Mouse (Mus musculus): Measurements from ENCODE around the gene Isg20l2. TPM values are rescaled to one million over a fixed set of nuclear protein-coding genes. Genes with fewer than 3 reads are reported as not detected.
"Not testable (repeated sequence)": the region's sequence is repeated elsewhere in the genome, so short reads cannot be mapped to it uniquely, and the experiment has no call there.

The Isg20l2 gene
- polyA plus RNA-seq (2012; rRNA removed): 14.3 and 17.4 TPM in 2 replicates

GRCm38 (mm10) chr3:87930078-87930795, at the start of gene Isg20l2, which contains the start of gene Rrnad1:
Isg20l2 (plus strand) TSS chr3:87930314.
Rrnad1 (minus strand) TSS chr3:87930717.
- Histone ChIP-seq H3K36me3 (ENCODE audit: control insufficient read depth, insufficient read depth, low read length) (peaks cover 21% of the 10 kb centered on the region), H3K4me3 (ENCODE audit: extremely low read depth, insufficient read depth, insufficient read length) (peak within 1 kb of the TSS; percentile 93), H3K27ac (ENCODE audit: insufficient read depth, low read length) (peak within 1 kb of the TSS; percentile 71), H3K27me3 (ENCODE audit: control insufficient read depth, insufficient read depth, low read length) (no peaks in the 10 kb centered on the region), H3K4me1 (ENCODE audit: control insufficient read depth, insufficient read depth, insufficient read length) (peaks cover 6% of the 10 kb centered on the region; the same call in 1 of the 2 replicates)
- peak; percentile 71; the same call in 1 of the 2 replicates for TF ChIP-seq CTCF (IDR thresholded peaks at IDR 0.05; ENCODE audit: extremely low read depth, insufficient read depth, insufficient read length, insufficient replicate concordance)
- peak; percentile 26; the same call in 1 of the 2 replicates for TF ChIP-seq POLR2A (IDR thresholded peaks at IDR 0.05; ENCODE audit: low read depth, low read length)
- peak; percentile 92 to 97 for DNase-seq (ENCODE audit: low read depth in 1 of 2, low spot score in 2 of 2)
- WGBS: under 1% methylated on average over 73 of the region's 78 CpGs

GRCm38 (mm10) chr3:87884291-87884690, 45.8 kb upstream of the Isg20l2 start:
- peaks cover 13% of the 10 kb centered on the region for H3K4me1 ChIP-seq (ENCODE audit: control insufficient read depth, insufficient read depth, insufficient read length)
- no peak overlapping the region; the same call in 1 of the 2 replicates for H3K27ac ChIP-seq (ENCODE audit: insufficient read depth, low read length)
- no peak for TF ChIP-seq POLR2A (IDR thresholded peaks at IDR 0.05; ENCODE audit: low read depth, low read length)
- no peaks in the 10 kb centered on the region for H3K36me3 ChIP-seq (ENCODE audit: control insufficient read depth, insufficient read depth, low read length)
- peak overlapping the region; percentile 80 for H3K4me3 ChIP-seq (ENCODE audit: extremely low read depth, insufficient read depth, insufficient read length)
- 1% methylated on average over 3 of the region's 3 CpGs for WGBS
- no peak for DNase-seq (ENCODE audit: low read depth in 1 of 2, low spot score in 2 of 2)
- H3K27me3 ChIP-seq (ENCODE audit: control insufficient read depth, insufficient read depth, low read length): no peaks in the 10 kb centered on the region

- TF ChIP-seq POLR2A (IDR thresholded peaks at IDR 0.05; ENCODE audit: low read depth, low read length): no peak
- TF ChIP-seq CTCF (IDR thresholded peaks at IDR 0.05; ENCODE audit: extremely low read depth, insufficient read depth, insufficient read length, insufficient replicate concordance): no peak
- Histone ChIP-seq H3K4me1 (ENCODE audit: control insufficient read depth, insufficient read depth, insufficient read length) (peaks cover 13% of the 10 kb centered on the region), H3K4me3 (ENCODE audit: extremely low read depth, insufficient read depth, insufficient read length) (peak overlapping the region; percentile 80), H3K27me3 (ENCODE audit: control insufficient read depth, insufficient read depth, low read length) (no peaks in the 10 kb centered on the region), H3K36me3 (ENCODE audit: control insufficient read depth, insufficient read depth, low read length) (no peaks in the 10 kb centered on the region), H3K27ac (ENCODE audit: insufficient read depth, low read length) (peak overlapping the region; percentile 86)
- peak in 1 of 2 experiments; percentile 31 for DNase-seq (ENCODE audit: low read depth in 1 of 2, low spot score in 2 of 2)
- WGBS: under 1% methylated on average over 28 of the region's 28 CpGs
These were observed 45.3 kb upstream of the Isg20l2 start for GRCm38 (mm10) chr3:87884708-87885251.

GRCm38 (mm10) chr3:87885281-87886003, 44.7 kb upstream of the Isg20l2 start, which contains the start of gene Prcc:
Prcc (minus strand) TSS chr3:87885608.
- TF ChIP-seq CTCF (IDR thresholded peaks at IDR 0.05; ENCODE audit: extremely low read depth, insufficient read depth, insufficient read length, insufficient replicate concordance) (no peak), POLR2A (IDR thresholded peaks at IDR 0.05; ENCODE audit: low read depth, low read length) (peak; percentile 19; the same call in 1 of the 2 replicates)
- Histone ChIP-seq H3K27me3 (ENCODE audit: control insufficient read depth, insufficient read depth, low read length) (no peaks in the 10 kb centered on the region), H3K4me1 (ENCODE audit: control insufficient read depth, insufficient read depth, insufficient read length) (peaks cover 13% of the 10 kb centered on the region), H3K4me3 (ENCODE audit: extremely low read depth, insufficient read depth, insufficient read length) (peak within 1 kb of the TSS; percentile 80), H3K27ac (ENCODE audit: insufficient read depth, low read length) (peak within 1 kb of the TSS; percentile 86), H3K36me3 (ENCODE audit: control insufficient read depth, insufficient read depth, low read length) (no peaks in the 10 kb centered on the region)
- DNase-seq (ENCODE audit: low read depth in 1 of 2, low spot score in 2 of 2): peak; percentile 88 to 100
- under 1% methylated on average over 33 of the region's 33 CpGs for WGBS

- no peak overlapping the region for H3K27ac ChIP-seq (ENCODE audit: insufficient read depth, low read length)
- H3K36me3 ChIP-seq (ENCODE audit: control insufficient read depth, insufficient read depth, low read length): no peaks in the 10 kb centered on the region
- H3K27me3 ChIP-seq (ENCODE audit: control insufficient read depth, insufficient read depth, low read length): no peaks in the 10 kb centered on the region
- DNase-seq (ENCODE audit: low read depth in 1 of 2, low spot score in 2 of 2): peak in 1 of 2 experiments; percentile 39
- H3K4me1 ChIP-seq (ENCODE audit: control insufficient read depth, insufficient read depth, insufficient read length): peaks cover 13% of the 10 kb centered on the region
- TF ChIP-seq CTCF (IDR thresholded peaks at IDR 0.05; ENCODE audit: extremely low read depth, insufficient read depth, insufficient read length, insufficient replicate concordance) (no peak), POLR2A (IDR thresholded peaks at IDR 0.05; ENCODE audit: low read depth, low read length) (no peak)
- WGBS: 10% methylated on average over 10 of the region's 10 CpGs
- peak overlapping the region; percentile 55 for H3K4me3 ChIP-seq (ENCODE audit: extremely low read depth, insufficient read depth, insufficient read length)
These were observed 44.1 kb upstream of the Isg20l2 start for GRCm38 (mm10) chr3:87886004-87886365.

- TF ChIP-seq POLR2A (IDR thresholded peaks at IDR 0.05; ENCODE audit: low read depth, low read length) (no peak), CTCF (IDR thresholded peaks at IDR 0.05; ENCODE audit: extremely low read depth, insufficient read depth, insufficient read length, insufficient replicate concordance) (no peak)
- DNase-seq (ENCODE audit: low read depth in 1 of 2, low spot score in 2 of 2): no peak
- peaks cover 13% of the 10 kb centered on the region for H3K4me1 ChIP-seq (ENCODE audit: control insufficient read depth, insufficient read depth, insufficient read length)
- no peak overlapping the region for H3K27ac ChIP-seq (ENCODE audit: insufficient read depth, low read length)
- no peak overlapping the region for H3K4me3 ChIP-seq (ENCODE audit: extremely low read depth, insufficient read depth, insufficient read length)
- H3K36me3 ChIP-seq (ENCODE audit: control insufficient read depth, insufficient read depth, low read length): no peaks in the 10 kb centered on the region
- H3K27me3 ChIP-seq (ENCODE audit: control insufficient read depth, insufficient read depth, low read length): no peaks in the 10 kb centered on the region
- 87% methylated on average over 6 of the region's 6 CpGs for WGBS
These were observed 43.7 kb upstream of the Isg20l2 start for GRCm38 (mm10) chr3:87886416-87886815.

GRCm38 (mm10) chr3:87887400-87887799, 42.7 kb upstream of the Isg20l2 start:
- DNase-seq (ENCODE audit: low read depth in 1 of 2, low spot score in 2 of 2); H3K27me3 ChIP-seq (ENCODE audit: control insufficient read depth, insufficient read depth, low read length); H3K4me3 ChIP-seq (ENCODE audit: extremely low read depth, insufficient read depth, insufficient read length); H3K36me3 ChIP-seq (ENCODE audit: control insufficient read depth, insufficient read depth, low read length); H3K27ac ChIP-seq (ENCODE audit: insufficient read depth, low read length): not testable (repeated sequence)
- whole genome bisulfite sequencing: 83% methylated on average over 4 of the region's 4 CpGs
- H3K4me1 ChIP-seq (ENCODE audit: control insufficient read depth, insufficient read depth, insufficient read length): peaks cover 13% of the 10 kb centered on the region
